Mouse (Mus musculus) embryonic fibroblast, embryonic 13.5 days (primary cell): Measurements from ENCODE around the gene Myl10.

Experiments used
- CTCF ChIP-seq: IDR thresholded peaks from 2 replicates; pipeline ENCODE4 v1.5.1; 2011; ENCODE audit warnings: mild to moderate bottlenecking, control low read depth, low read length, moderate library complexity, borderline replicate concordance; ENCODE audit not compliant: insufficient read depth
- POLR2A ChIP-seq: IDR thresholded peaks from 2 replicates; pipeline ENCODE4 v1.6.1; 2011; ENCODE audit warnings: low read depth, mild to moderate bottlenecking, control low read depth, low read length, moderate library complexity

GRCm38 (mm10) chr5:136718656-136719055 is 25.7 kb downstream of the Myl10 start:
- TF ChIP-seq CTCF: no peak
- TF ChIP-seq POLR2A: no peak
